Mouse (Mus musculus) CH12.LX (cell line): ENCODE results near the gene Drd2. TPM values are rescaled to one million over a fixed set of nuclear protein-coding genes. Genes with fewer than 3 reads are reported as not detected.

Experiments used
- DNase-seq: peaks from one replicate; pipeline ENCODE4 v3.0.0-alpha.2; 2013; ENCODE audit errors: extremely low read depth
- H3K27ac ChIP-seq: 2 replicates; pipeline ENCODE4 v1.5.1; 2012; ENCODE audit warnings: low read depth, mild to moderate bottlenecking, control low read depth, moderate library complexity; ENCODE audit not compliant: insufficient read depth
- H3K27me3 ChIP-seq: replicated peaks from 2 replicates; pipeline ENCODE3; 2012; ENCODE audit warnings: inconsistent platforms
- H3K36me3 ChIP-seq, 2 experiments: replicated peaks in 1 of 2; 2 replicates each; pipeline versions ENCODE3 to v1.6.1; 2012; ENCODE audit warnings: inconsistent platforms in 1 of 2, low read length in 1 of 2, mild to moderate bottlenecking in 1 of 2, mixed read lengths in 1 of 2, moderate library complexity in 1 of 2; ENCODE audit not compliant: control insufficient read depth in 1 of 2, insufficient read depth in 1 of 2
- H3K4me1 ChIP-seq, 2 experiments: 2 replicates each; pipeline ENCODE4 v1.6.1; 2012; ENCODE audit warnings: inconsistent platforms in 1 of 2, moderate library complexity in 1 of 2; ENCODE audit not compliant: insufficient read depth in 2 of 2, control insufficient read depth in 1 of 2
- H3K4me2 ChIP-seq: 2 replicates; pipeline ENCODE4 v1.6.1; 2012; ENCODE audit warnings: low read depth, mild to moderate bottlenecking, control low read depth; ENCODE audit not compliant: poor library complexity, insufficient read depth, severe bottlenecking
- H3K4me3 ChIP-seq, 3 experiments: fragments of 150-350 bp in 1 of 3; sonication (generic) in 1 of 3; replicated peaks in 1 of 3; 2 replicates each; pipeline versions ENCODE3 to v1.5.1; 2011 to 2012; ENCODE audit warnings: low read depth in 2 of 3, low read length in 2 of 3, mild to moderate bottlenecking in 2 of 3, moderate library complexity in 2 of 3, control low read depth in 1 of 3, improper control_type of control experiment in 1 of 3, inconsistent platforms in 1 of 3, mixed read lengths in 1 of 3; ENCODE audit not compliant: poor library complexity in 1 of 3
- H3K79me2 ChIP-seq: replicated peaks from 2 replicates; pipeline ENCODE4 v1.6.1; 2012; ENCODE audit warnings: mild to moderate bottlenecking, moderate library complexity; ENCODE audit not compliant: control insufficient read depth, poor library complexity, insufficient read depth, severe bottlenecking; ENCODE audit errors: extremely low read depth
- H3K9ac ChIP-seq: 2 replicates; pipeline ENCODE4 v1.6.1; 2012; ENCODE audit warnings: low read depth, mild to moderate bottlenecking, control low read depth, moderate library complexity; ENCODE audit not compliant: insufficient read depth
- H3K9me3 ChIP-seq: replicated peaks from 2 replicates; pipeline ENCODE3; 2012; ENCODE audit warnings: low read length, inconsistent platforms, mixed read lengths
- BHLHE40 ChIP-seq: IDR thresholded peaks from 2 replicates; pipeline ENCODE4 v1.6.1; 2011; ENCODE audit warnings: mild to moderate bottlenecking, low read depth, low read length, improper control_type of control experiment
- CHD2 ChIP-seq: IDR thresholded peaks from 2 replicates; pipeline ENCODE4 v1.6.1; 2011; ENCODE audit warnings: low read length, improper control_type of control experiment
- CTCF ChIP-seq, 2 experiments: IDR thresholded peaks in 1 of 2; conservative IDR thresholded peaks in 1 of 2; 2 replicates each; pipeline ENCODE4 v1.5.1; 2011 to 2012; ENCODE audit warnings: low read depth in 2 of 2, low read length in 2 of 2, improper control_type of control experiment in 1 of 2, inconsistent platforms in 1 of 2, mild to moderate bottlenecking in 1 of 2, moderate library complexity in 1 of 2
- E2F4 ChIP-seq: IDR thresholded peaks from 2 replicates; pipeline ENCODE4 v1.6.1; 2011; ENCODE audit warnings: low read depth, low read length, improper control_type of control experiment; ENCODE audit not compliant: insufficient replicate concordance
- EP300 ChIP-seq: IDR thresholded peaks from 2 replicates; pipeline ENCODE4 v1.6.1; 2011; ENCODE audit warnings: low read length, improper control_type of control experiment
- GABPA ChIP-seq: IDR thresholded peaks from 2 replicates; pipeline ENCODE4 v1.6.1; 2012; ENCODE audit warnings: low read depth, low read length, improper control_type of control experiment, inconsistent platforms; ENCODE audit not compliant: insufficient replicate concordance
- HCFC1 ChIP-seq: IDR thresholded peaks from 2 replicates; pipeline ENCODE4 v1.6.1; 2012; ENCODE audit warnings: low read depth, mild to moderate bottlenecking, inconsistent platforms, low read length, improper control_type of control experiment
- IRF4 ChIP-seq: IDR thresholded peaks from 2 replicates; pipeline ENCODE4 v1.6.1; 2014; ENCODE audit warnings: low read depth, mild to moderate bottlenecking, inconsistent platforms, low read length, improper control_type of control experiment
- JUN ChIP-seq: IDR thresholded peaks from 2 replicates; pipeline ENCODE4 v1.6.1; 2011; ENCODE audit warnings: low read depth, mild to moderate bottlenecking, low read length, improper control_type of control experiment, moderate library complexity; ENCODE audit not compliant: insufficient read depth
- KAT2A ChIP-seq: IDR thresholded peaks from 2 replicates; pipeline ENCODE4 v1.6.1; 2012; ENCODE audit warnings: low read length, improper control_type of control experiment, inconsistent platforms; ENCODE audit not compliant: insufficient replicate concordance
- MAFK ChIP-seq: IDR thresholded peaks from 2 replicates; pipeline ENCODE4 v1.6.1; 2011; ENCODE audit warnings: low read length, improper control_type of control experiment; ENCODE audit not compliant: insufficient replicate concordance
- MAX ChIP-seq: IDR thresholded peaks from 2 replicates; pipeline ENCODE4 v1.6.1; 2011; ENCODE audit warnings: low read length, improper control_type of control experiment
- MEF2A ChIP-seq: IDR thresholded peaks from 2 replicates; pipeline ENCODE4 v1.6.1; 2014; ENCODE audit warnings: low read depth, mild to moderate bottlenecking, inconsistent platforms, low read length, improper control_type of control experiment, borderline replicate concordance
- MXI1 ChIP-seq: IDR thresholded peaks from 2 replicates; pipeline ENCODE4 v1.6.1; 2011; ENCODE audit warnings: mild to moderate bottlenecking, low read depth, low read length, improper control_type of control experiment
- MYC ChIP-seq: IDR thresholded peaks from 2 replicates; pipeline ENCODE4 v1.6.1; 2011; ENCODE audit warnings: low read depth, mild to moderate bottlenecking, improper control_type of control experiment, low read length
- NELFE ChIP-seq: IDR thresholded peaks from 2 replicates; pipeline ENCODE4 v1.6.1; 2011; ENCODE audit warnings: low read depth, low read length, improper control_type of control experiment
- PAX5 ChIP-seq: IDR thresholded peaks from 2 replicates; pipeline ENCODE4 v1.6.1; 2012; ENCODE audit warnings: low read length, inconsistent platforms, mixed read lengths
- RAD21 ChIP-seq: IDR thresholded peaks from 2 replicates; pipeline ENCODE4 v1.6.1; 2011; ENCODE audit warnings: low read depth, mild to moderate bottlenecking, low read length, improper control_type of control experiment, moderate library complexity
- SIN3A ChIP-seq: IDR thresholded peaks from 2 replicates; pipeline ENCODE4 v1.6.1; 2012; ENCODE audit warnings: low read length, improper control_type of control experiment, inconsistent platforms
- SMC3 ChIP-seq: IDR thresholded peaks from 2 replicates; pipeline ENCODE4 v1.6.1; 2011; ENCODE audit warnings: low read depth, low read length, improper control_type of control experiment
- TBP ChIP-seq: conservative IDR thresholded peaks from 2 replicates; pipeline ENCODE4 v1.6.1; 2011; ENCODE audit warnings: low read depth, low read length, improper control_type of control experiment
- TCF12 ChIP-seq: IDR thresholded peaks from 2 replicates; pipeline ENCODE4 v1.6.1; 2014; ENCODE audit warnings: low read depth, mild to moderate bottlenecking, inconsistent platforms, low read length, improper control_type of control experiment
- UBTF ChIP-seq: IDR thresholded peaks from 2 replicates; pipeline ENCODE4 v1.6.1; 2012; ENCODE audit warnings: low read depth, mild to moderate bottlenecking, inconsistent platforms, low read length, improper control_type of control experiment, moderate library complexity
- USF2 ChIP-seq: conservative IDR thresholded peaks from 2 replicates; pipeline ENCODE4 v1.6.1; 2011; ENCODE audit warnings: low read depth, low read length, improper control_type of control experiment
- ZKSCAN1 ChIP-seq: IDR thresholded peaks from 2 replicates; pipeline ENCODE4 v1.6.1; 2012; ENCODE audit warnings: low read depth, inconsistent platforms, low read length, improper control_type of control experiment, borderline replicate concordance
- ZMIZ1 ChIP-seq: IDR thresholded peaks from 2 replicates; pipeline ENCODE4 v1.6.1; 2012; ENCODE audit warnings: low read depth, mild to moderate bottlenecking, inconsistent platforms, low read length, improper control_type of control experiment
- ZNF384 ChIP-seq: IDR thresholded peaks from 2 replicates; pipeline ENCODE4 v1.6.1; 2012; ENCODE audit warnings: low read depth, low read length, improper control_type of control experiment, inconsistent platforms
- dilution Hi-C: fragments of 300-500 bp; cut with MboI; formaldehyde crosslinking; loops from 2 replicates; pipeline ENCODE4 v1.14.3; 2020; ENCODE audit warnings: low sequenced_read_pairs; ENCODE audit not compliant: extremely low pct_unique_long_range_greater_than_20kb, extremely low pct_ligation_motif_present
- in situ Hi-C: fragments of 300-500 bp; cut with MboI; formaldehyde crosslinking; loops from 3 replicates; pipeline ENCODE4 v1.14.3; 2019; ENCODE audit warnings: low sequenced_read_pairs, low pct_ligation_motif_present, low pct_unique_long_range_greater_than_20kb, mixed read lengths
- polyA plus RNA-seq: library from polyadenylated mRNA; unstranded; fragments of >175 nt; gene quantifications from 2 replicates; pipeline ENCODE4 v1.2.1, GENCODE M21; 2012; ENCODE audit warnings: low read depth; ENCODE audit not compliant: insufficient read length
- total RNA-seq, 2 experiments: library from RNA; depleted of rRNA; stranded (reverse); fragments of 300-350 nt in 1 of 2; fragments of >200 nt in 1 of 2; gene quantifications; 2 replicates each; pipeline ENCODE4 v1.2.3; 2012 to 2014

Drd2 gene
- total and polyA plus RNA-seq, 3 experiments = not detected

DNA sequence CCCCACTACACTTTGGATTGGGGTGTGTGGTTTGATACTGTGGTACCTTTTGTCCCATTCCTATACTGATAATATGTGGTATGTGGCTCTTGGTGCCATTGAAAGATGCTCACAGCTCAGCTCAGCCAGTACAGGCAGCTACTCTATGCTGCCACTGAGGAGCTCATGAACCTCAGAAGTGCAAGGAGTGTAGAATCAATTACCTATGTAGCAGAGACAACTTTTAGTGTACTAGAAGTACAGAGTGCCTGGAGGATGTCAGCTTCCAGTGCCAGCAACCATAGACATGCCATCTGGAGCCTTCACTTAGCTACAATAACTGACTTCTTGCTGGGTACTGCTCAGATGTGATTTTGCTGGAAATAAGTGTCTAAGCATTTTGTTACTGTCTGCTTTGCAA, 21.8 kb upstream of the Drd2 start:
- Histone ChIP-seq H3K79me2 (no peaks in the 10 kb centered on the region), H3K4me1 (no peaks in the 10 kb centered on the region), H3K27ac (no peak overlapping the region), H3K9me3 (no peaks in the 10 kb centered on the region), H3K4me3 (no peak overlapping the region), H3K9ac (no peak overlapping the region), H3K4me2 (no peak overlapping the region), H3K27me3 (peaks cover 11% of the 10 kb centered on the region), H3K36me3 (no peaks in the 10 kb centered on the region)
- in situ Hi-C loops (no loop called here), dilution Hi-C loops (no loop called here)
- DNase-seq = no peak
- no peak for TF ChIP-seq MYC
- TF ChIP-seq MEF2A = no peak
- no peak for TF ChIP-seq UBTF
- TF ChIP-seq ZNF384 = no peak
- TF ChIP-seq ZKSCAN1 = no peak
- no peak for TF ChIP-seq PAX5
- TF ChIP-seq GABPA = no peak
- TF ChIP-seq NELFE = no peak
- TF ChIP-seq TBP = no peak
- no peak for TF ChIP-seq TCF12
- no peak for TF ChIP-seq RAD21
- no peak for TF ChIP-seq JUN
- TF ChIP-seq CTCF (conservative IDR thresholded peaks at IDR 0.05 in 1 of 2, IDR thresholded peaks at IDR 0.05 in 1 of 2; ENCODE audit: low read depth in 2 of 2, low read length in 2 of 2) = no peak
- TF ChIP-seq EP300 = no peak
- TF ChIP-seq ZMIZ1 = no peak
- TF ChIP-seq MXI1 = no peak
- TF ChIP-seq KAT2A = no peak
- no peak for TF ChIP-seq IRF4

DNA sequence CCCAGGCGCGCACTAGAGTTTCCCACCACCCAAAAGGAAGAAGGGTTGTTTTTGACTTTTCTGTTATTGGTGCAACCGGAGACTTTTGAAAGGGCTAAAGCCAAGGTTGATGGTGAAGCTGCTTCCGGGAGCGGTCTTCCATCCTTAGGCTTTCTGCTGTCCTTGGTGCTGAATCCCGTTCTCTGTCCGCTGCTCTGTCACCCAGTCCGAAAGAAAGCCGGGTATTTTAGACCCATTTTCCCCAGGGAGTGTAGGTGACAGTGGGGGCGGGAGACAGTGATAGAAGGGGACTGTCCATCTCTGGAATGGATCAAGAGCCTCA, 578 bp downstream of the Drd2 start:
- no peak for DNase-seq
- peaks cover 5% of the 10 kb centered on the region for H3K27me3 ChIP-seq
- H3K36me3 ChIP-seq = no peaks in the 10 kb centered on the region
- no peak overlapping the region for H3K27ac ChIP-seq
- peaks cover 0 to 9% of the 10 kb centered on the region in 2 experiments; a peak in 2 of 4 replicates for H3K4me1 ChIP-seq
- no peak for TF ChIP-seq ZNF384
- no peak for TF ChIP-seq MAX
- TF ChIP-seq CHD2 = no peak
- no peak for TF ChIP-seq HCFC1
- no peak for TF ChIP-seq MEF2A
- no peak for TF ChIP-seq TBP
- no peak for TF ChIP-seq E2F4
- TF ChIP-seq MAFK = no peak
- no peak for TF ChIP-seq SMC3
- TF ChIP-seq NELFE = no peak
- no peak for TF ChIP-seq GABPA
- TF ChIP-seq BHLHE40 = no peak
- no peak for TF ChIP-seq ZKSCAN1
- TF ChIP-seq ZMIZ1 = no peak
- no peak for TF ChIP-seq JUN
- TF ChIP-seq USF2 = no peak
- no peak for TF ChIP-seq SIN3A
- no peak for TF ChIP-seq RAD21
- no peak overlapping the region for H3K4me2 ChIP-seq
- no peaks in the 10 kb centered on the region for H3K9me3 ChIP-seq
- H3K79me2 ChIP-seq = no peaks in the 10 kb centered on the region
- H3K4me3 ChIP-seq = no peak overlapping the region
- dilution Hi-C loops = no loop called here
- in situ Hi-C loops = no loop called here
- no peak overlapping the region for H3K9ac ChIP-seq
